Mouse (Mus musculus): ENCODE measurements around the gene Fbxo8. TPM values are rescaled to one million over a fixed set of nuclear protein-coding genes. Genes with fewer than 3 reads are reported as not detected.

The Fbxo8 gene
- polyA plus RNA-seq, 1 experiment from 2014 or later: 41.6 TPM

GRCm38 (mm10) chr8:56552551-56553103 lies 1.7 kb downstream of the Fbxo8 start:
- Histone ChIP-seq H3K36me3 (no peaks in the 10 kb centered on the region), H3K4me3 (0 out of 2 replicates have a peak overlapping the region, but pooled peaks have one; percentile 9), H3K9me3 (no peaks in the 10 kb centered on the region), H3K27ac (no peak overlapping the region), H3K27me3 (ENCODE audit: insufficient read depth, poor library complexity, severe bottlenecking) (no peaks in the 10 kb centered on the region), H3K4me1 (peaks cover 9% of the 10 kb centered on the region; the same call in 1 of the 2 replicates)
- DNase-seq (ENCODE audit: low spot score): no peak
- 38% methylated on average over 5 of the region's 5 CpGs for WGBS

GRCm38 (mm10) chr8:56564399-56565047 lies 13.6 kb downstream of the Fbxo8 start:
- WGBS: 79% methylated on average over 4 of the region's 4 CpGs
- Histone ChIP-seq H3K9me3 (no peaks in the 10 kb centered on the region), H3K36me3 (no peaks in the 10 kb centered on the region), H3K27ac (no peak overlapping the region), H3K4me3 (no peak overlapping the region), H3K4me1 (no peaks in the 10 kb centered on the region), H3K27me3 (ENCODE audit: insufficient read depth, poor library complexity, severe bottlenecking) (no peaks in the 10 kb centered on the region)
- DNase-seq (ENCODE audit: low spot score): no peak

GRCm38 (mm10) chr8:56566856-56567255 lies 16.0 kb downstream of the Fbxo8 start:
- H3K9me3 ChIP-seq: no peaks in the 10 kb centered on the region
- no peaks in the 10 kb centered on the region for H3K4me1 ChIP-seq
- no peaks in the 10 kb centered on the region for H3K27me3 ChIP-seq (ENCODE audit: insufficient read depth, poor library complexity, severe bottlenecking)
- no peaks in the 10 kb centered on the region for H3K36me3 ChIP-seq
- no peak overlapping the region for H3K4me3 ChIP-seq
- no peak overlapping the region for H3K27ac ChIP-seq
- 84% methylated on average over 9 of the region's 9 CpGs for WGBS
- DNase-seq (ENCODE audit: low spot score): no peak

- Histone ChIP-seq H3K9me3 (no peaks in the 10 kb centered on the region), H3K27me3 (ENCODE audit: insufficient read depth, poor library complexity, severe bottlenecking) (no peaks in the 10 kb centered on the region), H3K27ac (no peak overlapping the region), H3K4me3 (no peak overlapping the region), H3K36me3 (no peaks in the 10 kb centered on the region), H3K4me1 (no peaks in the 10 kb centered on the region)
- DNase-seq (ENCODE audit: low spot score): no peak
- 90% methylated on average over 4 of the region's 4 CpGs for WGBS
Measured at GRCm38 (mm10) chr8:56580918-56581317, 30.0 kb downstream of the Fbxo8 start.

GRCm38 (mm10) chr8:56582841-56583240 lies 32.0 kb downstream of the Fbxo8 start:
- Histone ChIP-seq H3K9me3 (no peaks in the 10 kb centered on the region), H3K36me3 (no peaks in the 10 kb centered on the region), H3K27me3 (ENCODE audit: insufficient read depth, poor library complexity, severe bottlenecking) (no peaks in the 10 kb centered on the region), H3K27ac (no peak overlapping the region), H3K4me1 (no peaks in the 10 kb centered on the region), H3K4me3 (no peak overlapping the region)
- DNase-seq (ENCODE audit: low spot score): no peak

GRCm38 (mm10) chr8:56589004-56589403 lies 38.1 kb downstream of the Fbxo8 start:
- Histone ChIP-seq H3K27me3 (ENCODE audit: insufficient read depth, poor library complexity, severe bottlenecking) (no peaks in the 10 kb centered on the region), H3K9me3 (no peaks in the 10 kb centered on the region), H3K4me1 (no peaks in the 10 kb centered on the region), H3K4me3 (no peak overlapping the region), H3K36me3 (no peaks in the 10 kb centered on the region), H3K27ac (no peak overlapping the region)
- no peak for DNase-seq (ENCODE audit: low spot score)
- WGBS: 80% methylated on average over 2 of the region's 2 CpGs

- H3K27ac ChIP-seq: no peak overlapping the region
- DNase-seq (ENCODE audit: low spot score): no peak
- no peaks in the 10 kb centered on the region for H3K27me3 ChIP-seq (ENCODE audit: insufficient read depth, poor library complexity, severe bottlenecking)
- 95% methylated on average over 1 of the region's 1 CpGs for WGBS
- no peaks in the 10 kb centered on the region for H3K4me1 ChIP-seq
- H3K9me3 ChIP-seq: no peaks in the 10 kb centered on the region
- H3K4me3 ChIP-seq: no peak overlapping the region
- H3K36me3 ChIP-seq: no peaks in the 10 kb centered on the region
Measured at GRCm38 (mm10) chr8:56591084-56591483, 40.2 kb downstream of the Fbxo8 start.

- no peak overlapping the region for H3K4me3 ChIP-seq
- 91% methylated on average over 5 of the region's 5 CpGs for WGBS
- H3K4me1 ChIP-seq: no peaks in the 10 kb centered on the region
- H3K36me3 ChIP-seq: no peaks in the 10 kb centered on the region
- H3K27me3 ChIP-seq (ENCODE audit: insufficient read depth, poor library complexity, severe bottlenecking): no peaks in the 10 kb centered on the region
- H3K9me3 ChIP-seq: no peaks in the 10 kb centered on the region
- H3K27ac ChIP-seq: no peak overlapping the region
- DNase-seq (ENCODE audit: low spot score): no peak
Measured at GRCm38 (mm10) chr8:56591502-56591901, 40.6 kb downstream of the Fbxo8 start.

- no peak overlapping the region for H3K27ac ChIP-seq
- H3K27me3 ChIP-seq (ENCODE audit: insufficient read depth, poor library complexity, severe bottlenecking): no peaks in the 10 kb centered on the region
- no peak for DNase-seq (ENCODE audit: low spot score)
- H3K36me3 ChIP-seq: no peaks in the 10 kb centered on the region
- no peaks in the 10 kb centered on the region for H3K9me3 ChIP-seq
- WGBS: 46% methylated on average over 3 of the region's 3 CpGs
- no peak overlapping the region for H3K4me3 ChIP-seq
- no peaks in the 10 kb centered on the region for H3K4me1 ChIP-seq
Measured at GRCm38 (mm10) chr8:56606481-56606880, 55.6 kb downstream of the Fbxo8 start.

- WGBS: 54% methylated on average over 6 of the region's 6 CpGs
- no peaks in the 10 kb centered on the region for H3K9me3 ChIP-seq
- H3K4me3 ChIP-seq: no peak overlapping the region
- no peak overlapping the region for H3K27ac ChIP-seq
- no peaks in the 10 kb centered on the region for H3K4me1 ChIP-seq
- H3K27me3 ChIP-seq (ENCODE audit: insufficient read depth, poor library complexity, severe bottlenecking): no peaks in the 10 kb centered on the region
- DNase-seq (ENCODE audit: low spot score): no peak
- H3K36me3 ChIP-seq: no peaks in the 10 kb centered on the region
Measured at GRCm38 (mm10) chr8:56611736-56612135, 60.8 kb downstream of the Fbxo8 start.

GRCm38 (mm10) chr8:56614235-56614634 lies 63.3 kb downstream of the Fbxo8 start:
- Histone ChIP-seq H3K27me3 (ENCODE audit: insufficient read depth, poor library complexity, severe bottlenecking) (no peaks in the 10 kb centered on the region), H3K9me3 (no peaks in the 10 kb centered on the region), H3K4me3 (no peak overlapping the region), H3K4me1 (peaks cover 7% of the 10 kb centered on the region), H3K27ac (no peak overlapping the region), H3K36me3 (no peaks in the 10 kb centered on the region)
- 86% methylated on average over 1 of the region's 1 CpGs for WGBS
- DNase-seq (ENCODE audit: low spot score): no peak

- peaks cover 15% of the 10 kb centered on the region for H3K4me1 ChIP-seq
- no peaks in the 10 kb centered on the region for H3K36me3 ChIP-seq
- H3K27ac ChIP-seq: no peak overlapping the region
- whole genome bisulfite sequencing: 15% methylated on average over 5 of the region's 5 CpGs
- no peaks in the 10 kb centered on the region for H3K27me3 ChIP-seq (ENCODE audit: insufficient read depth, poor library complexity, severe bottlenecking)
- no peaks in the 10 kb centered on the region for H3K9me3 ChIP-seq
- H3K4me3 ChIP-seq: no peak overlapping the region
- no peak for DNase-seq (ENCODE audit: low spot score)
Measured at GRCm38 (mm10) chr8:56615005-56615404, 64.1 kb downstream of the Fbxo8 start.

GRCm38 (mm10) chr8:56616260-56616659 lies 65.4 kb downstream of the Fbxo8 start:
- H3K27ac ChIP-seq: no peak overlapping the region
- H3K4me1 ChIP-seq: peaks cover 28% of the 10 kb centered on the region
- 38% methylated on average over 7 of the region's 7 CpGs for WGBS
- no peaks in the 10 kb centered on the region for H3K36me3 ChIP-seq
- no peak for DNase-seq (ENCODE audit: low spot score)
- no peaks in the 10 kb centered on the region for H3K27me3 ChIP-seq (ENCODE audit: insufficient read depth, poor library complexity, severe bottlenecking)
- no peaks in the 10 kb centered on the region for H3K9me3 ChIP-seq
- no peak overlapping the region for H3K4me3 ChIP-seq

GRCm38 (mm10) chr8:56617271-56617670 lies 66.4 kb downstream of the Fbxo8 start:
- DNase-seq (ENCODE audit: low spot score): no peak
- H3K4me1 ChIP-seq: peaks cover 31% of the 10 kb centered on the region
- no peak overlapping the region for H3K4me3 ChIP-seq
- H3K27me3 ChIP-seq (ENCODE audit: insufficient read depth, poor library complexity, severe bottlenecking): no peaks in the 10 kb centered on the region
- H3K9me3 ChIP-seq: no peaks in the 10 kb centered on the region
- no peaks in the 10 kb centered on the region for H3K36me3 ChIP-seq
- 94% methylated on average over 6 of the region's 6 CpGs for WGBS
- no peak overlapping the region for H3K27ac ChIP-seq

All from heart, embryonic 10.5 days (tissue).